Mouse (Mus musculus) stomach, embryonic 16.5 days (tissue): ENCODE measurements around the gene Kat6b. TPM values are rescaled to one million over a fixed set of nuclear protein-coding genes. Genes with fewer than 3 reads are reported as not detected.

ENCODE experiments used
- ATAC-seq: fragments of 200-750 bp; cut with Nextera tagmentation; 2 replicates; pipeline ENCODE4 v1.8.0; 2017; ENCODE audit warnings: moderate number of reproducible peaks, moderate TSS enrichment; ENCODE audit not compliant: insufficient read depth, low FRiP score
- H3K27ac ChIP-seq: fragments of 300-500 bp; sonication (generic); 2 replicates; pipeline ENCODE4 v1.5.1; 2014; ENCODE audit warnings: low read length
- H3K27me3 ChIP-seq: fragments of 300-500 bp; sonication (generic); 2 replicates; pipeline ENCODE4 v1.6.1; 2014; ENCODE audit warnings: low read length, control low read depth, mixed read lengths; ENCODE audit not compliant: control insufficient read depth, insufficient read depth
- H3K36me3 ChIP-seq: fragments of 300-500 bp; sonication (generic); 2 replicates; pipeline ENCODE4 v1.6.1; 2014; ENCODE audit warnings: low read length; ENCODE audit not compliant: control insufficient read depth, insufficient read depth
- H3K4me1 ChIP-seq: fragments of 300-500 bp; sonication (generic); 2 replicates; pipeline ENCODE4 v1.6.1; 2014; ENCODE audit warnings: low read length, control low read depth, mixed read lengths; ENCODE audit not compliant: control insufficient read depth, insufficient read depth
- H3K4me2 ChIP-seq: fragments of 300-500 bp; sonication (generic); 2 replicates; pipeline ENCODE4 v1.6.1; 2014; ENCODE audit warnings: low read depth, low read length, mixed read lengths
- H3K4me3 ChIP-seq: fragments of 300-500 bp; sonication (generic); replicated peaks from 2 replicates; pipeline ENCODE4 v1.5.1; 2014; ENCODE audit warnings: mild to moderate bottlenecking, low read length
- H3K9ac ChIP-seq: fragments of 300-500 bp; sonication (generic); 2 replicates; pipeline ENCODE4 v1.6.1; 2014; ENCODE audit warnings: low read length
- H3K9me3 ChIP-seq: fragments of 300-500 bp; sonication (generic); replicated peaks from 2 replicates; pipeline ENCODE4 v1.6.1; 2016; ENCODE audit warnings: low read length, control low read depth; ENCODE audit not compliant: control insufficient read depth
- WGBS: fragments of 180-500 bp; shearing (Covaris S2); extraction: QIAGEN DNeasy Blood & Tissue Kit; methylation state at CpG from one replicate; pipeline ENCODE4 v1.1.7; 2014; 5-methylcytosine and 5-hydroxymethylcytosine counted together
- polyA plus RNA-seq: library from polyadenylated mRNA; unstranded; fragments of >200 nt; fragmentation: Nextera tagmentation; extraction: Ambion mirVana; gene quantifications from 2 replicates; pipeline ENCODE4 v1.2.1, GENCODE M21; 2015

Gene Kat6b
- polyA plus RNA-seq, 1 experiment from 2014 or later: 12.5 TPM

DNA sequence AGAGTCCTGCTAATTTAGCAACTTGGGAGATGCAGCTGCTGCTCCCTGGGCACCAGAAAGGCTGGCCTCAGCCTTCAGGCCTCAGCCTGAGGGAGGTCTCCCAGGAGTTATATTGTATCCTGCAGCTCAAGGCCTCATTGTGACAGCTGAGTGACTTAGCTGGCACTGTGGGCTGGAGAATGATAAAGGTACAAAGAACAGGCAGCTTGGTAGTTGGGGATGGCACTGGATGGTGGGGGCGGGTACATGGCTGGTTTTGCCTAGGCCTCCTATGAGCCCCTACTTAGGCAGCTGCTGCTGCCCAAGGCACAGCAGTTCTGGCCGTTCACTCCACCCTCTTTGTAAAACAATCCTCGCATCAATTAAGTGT lies 7.9 kb downstream of the Kat6b start:
- Histone ChIP-seq H3K27ac (no peak overlapping the region), H3K4me3 (no peak overlapping the region), H3K4me2 (no peak overlapping the region), H3K27me3 (no peaks in the 10 kb centered on the region), H3K4me1 (no peaks in the 10 kb centered on the region), H3K36me3 (no peaks in the 10 kb centered on the region), H3K9me3 (no peaks in the 10 kb centered on the region), H3K9ac (no peak overlapping the region)
- ATAC-seq: no peak
- 83% methylated on average over 3 of the region's 3 CpGs for WGBS

DNA sequence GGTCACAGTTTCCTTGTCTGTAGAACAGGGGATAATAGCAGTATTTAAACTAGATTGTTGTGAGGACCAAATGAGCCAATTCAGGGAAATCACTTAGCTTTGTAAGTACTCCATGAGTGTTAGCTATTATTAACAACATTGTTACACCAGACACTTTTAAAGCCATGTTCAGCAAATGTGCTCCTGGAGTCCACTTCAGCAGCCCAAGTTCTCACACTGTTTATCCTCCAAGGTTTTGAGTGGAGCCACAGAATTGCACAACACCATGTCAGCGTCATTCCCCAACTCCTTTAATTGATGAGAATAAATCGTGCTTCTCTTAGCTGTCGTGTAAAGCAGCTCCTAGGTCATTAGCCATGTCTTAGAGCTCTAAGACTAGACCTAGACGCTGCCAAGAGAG lies 8.9 kb downstream of the Kat6b start:
- Histone ChIP-seq H3K27ac (no peak overlapping the region), H3K9me3 (no peaks in the 10 kb centered on the region), H3K4me1 (no peaks in the 10 kb centered on the region), H3K4me2 (no peak overlapping the region), H3K4me3 (no peak overlapping the region), H3K9ac (no peak overlapping the region), H3K36me3 (no peaks in the 10 kb centered on the region), H3K27me3 (no peaks in the 10 kb centered on the region)
- 40% methylated on average over 4 of the region's 4 CpGs for WGBS
- ATAC-seq: no peak

- WGBS: 4% methylated on average over 7 of the region's 7 CpGs
- ATAC-seq: no peak
These were observed 17.2 kb downstream of the Kat6b start for GRCm38 (mm10) chr14:21498361-21498996.

GRCm38 (mm10) chr14:21499011-21499581 lies 17.9 kb downstream of the Kat6b start:
- Histone ChIP-seq H3K4me2 (peak overlapping the region; percentile 81), H3K9ac (peak overlapping the region; percentile 96), H3K27ac (peak overlapping the region; percentile 97), H3K9me3 (no peaks in the 10 kb centered on the region), H3K27me3 (no peaks in the 10 kb centered on the region), H3K36me3 (no peaks in the 10 kb centered on the region), H3K4me3 (peak overlapping the region; percentile 91), H3K4me1 (peaks cover 18% of the 10 kb centered on the region)
- under 1% methylated on average over 33 of the region's 33 CpGs for WGBS
- ATAC-seq: no peak

More at GRCm38 (mm10) chr14:21498361-21498996, 17.2 kb downstream of the Kat6b start:
- peak overlapping the region; percentile 81 for H3K4me2 ChIP-seq
- no peaks in the 10 kb centered on the region for H3K36me3 ChIP-seq
- H3K9me3 ChIP-seq: no peaks in the 10 kb centered on the region
- H3K9ac ChIP-seq: peak overlapping the region; percentile 96
- H3K4me1 ChIP-seq: peaks cover 18% of the 10 kb centered on the region
- peak overlapping the region; percentile 97 for H3K27ac ChIP-seq
- H3K27me3 ChIP-seq: no peaks in the 10 kb centered on the region
- peak overlapping the region; percentile 91 for H3K4me3 ChIP-seq

DNA sequence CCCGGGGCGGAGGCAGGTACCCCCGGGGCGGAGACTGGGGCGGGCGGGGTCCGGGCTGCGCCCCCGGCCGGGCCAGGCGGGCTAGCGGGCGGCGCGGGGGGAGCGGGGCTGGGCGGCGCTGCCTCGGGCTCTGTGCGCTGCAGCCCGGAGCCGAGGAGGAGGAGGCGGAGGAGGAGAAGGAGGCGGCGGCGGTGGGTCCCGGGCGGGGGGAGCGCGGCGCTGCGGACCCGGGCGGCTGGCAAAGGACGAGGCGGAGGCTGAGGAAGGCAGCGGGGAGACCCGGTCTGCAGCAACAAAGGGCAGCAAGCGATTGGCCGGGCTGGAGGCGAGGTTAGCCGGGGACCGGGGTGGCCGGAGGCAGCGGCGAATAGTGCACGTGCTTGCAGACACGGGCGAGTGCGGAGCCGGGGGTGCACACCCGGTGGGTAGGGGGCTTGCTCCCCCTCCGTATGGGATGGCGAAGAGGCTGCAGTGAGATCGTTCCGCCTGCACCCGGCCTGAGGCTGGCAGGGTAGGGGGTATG lies 18.5 kb downstream of the Kat6b start:
- peak overlapping the region; percentile 97 for H3K27ac ChIP-seq
- no peaks in the 10 kb centered on the region for H3K36me3 ChIP-seq
- WGBS: under 1% methylated on average over 35 of the region's 57 CpGs
- H3K9ac ChIP-seq: peak overlapping the region; percentile 96
- peak; percentile 11; the same call in 1 of the 2 replicates for ATAC-seq
- peak overlapping the region; percentile 91 for H3K4me3 ChIP-seq
- peaks cover 18% of the 10 kb centered on the region for H3K4me1 ChIP-seq
- H3K27me3 ChIP-seq: no peaks in the 10 kb centered on the region
- H3K9me3 ChIP-seq: no peaks in the 10 kb centered on the region
- peak overlapping the region; percentile 81 for H3K4me2 ChIP-seq

GRCm38 (mm10) chr14:21500154-21501047 lies 19.2 kb downstream of the Kat6b start:
- peak overlapping the region; percentile 97 for H3K27ac ChIP-seq
- WGBS: under 1% methylated on average over 74 of the region's 75 CpGs
- ATAC-seq: peak; percentile 95

GRCm38 (mm10) chr14:21501048-21501657 lies 19.9 kb downstream of the Kat6b start:
- H3K27ac ChIP-seq: peak overlapping the region; percentile 86
- H3K4me2 ChIP-seq: peak overlapping the region; percentile 64
- no peaks in the 10 kb centered on the region for H3K27me3 ChIP-seq
- peaks cover 18% of the 10 kb centered on the region for H3K4me1 ChIP-seq
- WGBS: 1% methylated on average over 38 of the region's 38 CpGs
- peak; percentile 27 for ATAC-seq
- no peaks in the 10 kb centered on the region for H3K9me3 ChIP-seq
- no peaks in the 10 kb centered on the region for H3K36me3 ChIP-seq
- peak overlapping the region; percentile 91 for H3K4me3 ChIP-seq
- peak overlapping the region; percentile 71 for H3K9ac ChIP-seq

More at GRCm38 (mm10) chr14:21500154-21501047, 19.2 kb downstream of the Kat6b start:
- no peaks in the 10 kb centered on the region for H3K36me3 ChIP-seq
- H3K9ac ChIP-seq: peak overlapping the region; percentile 96
- H3K27me3 ChIP-seq: no peaks in the 10 kb centered on the region
- H3K4me1 ChIP-seq: peaks cover 18% of the 10 kb centered on the region
- peak overlapping the region; percentile 81 for H3K4me2 ChIP-seq
- H3K4me3 ChIP-seq: peak overlapping the region; percentile 91
- no peaks in the 10 kb centered on the region for H3K9me3 ChIP-seq

DNA sequence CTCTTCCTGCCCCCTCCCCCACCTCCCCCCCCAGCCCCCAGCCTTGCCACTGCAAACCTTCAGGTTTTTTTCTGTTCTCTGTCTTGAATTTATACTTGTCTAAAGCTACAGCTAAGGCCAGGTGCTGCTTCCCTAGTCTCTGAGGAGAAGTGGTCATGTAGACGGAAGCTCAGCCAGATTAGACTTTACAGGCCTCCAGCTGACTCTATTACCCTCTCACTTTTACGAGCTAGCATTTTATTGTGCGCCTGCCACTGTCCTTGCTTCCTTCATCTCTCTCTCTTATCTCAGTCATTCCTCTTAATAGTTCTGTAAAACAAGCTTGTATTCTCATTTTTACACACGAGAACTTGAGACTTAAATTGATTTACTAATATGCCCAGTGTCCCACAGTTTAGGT lies 23.8 kb downstream of the Kat6b start:
- H3K27ac ChIP-seq: no peak overlapping the region
- no peak overlapping the region for H3K9ac ChIP-seq
- WGBS: 55% methylated on average over 4 of the region's 4 CpGs

More for the DNA sequence above, 23.8 kb downstream of the Kat6b start:
- H3K9me3 ChIP-seq: no peaks in the 10 kb centered on the region
- H3K36me3 ChIP-seq: no peaks in the 10 kb centered on the region
- H3K4me1 ChIP-seq: peaks cover 5% of the 10 kb centered on the region
- no peak for ATAC-seq
- no peak overlapping the region for H3K4me2 ChIP-seq
- H3K4me3 ChIP-seq: no peak overlapping the region
- no peaks in the 10 kb centered on the region for H3K27me3 ChIP-seq
